Mouse (Mus musculus): ENCODE measurements around the gene Zfp459.

GRCm38 (mm10) chr13:67421207-67421857 lies at the start of gene Zfp459:
- TF ChIP-seq GATA1 (IDR thresholded peaks at IDR 0.05; ENCODE audit: borderline replicate concordance, low read length) (no peak), FLI1 (IDR thresholded peaks at IDR 0.05; ENCODE audit: low read length) (no peak)
